Mouse (Mus musculus) adrenal gland (tissue): ENCODE results near the gene Ncoa7.

Experiments
- intact Hi-C: fragments of 180-260 bp; cut with DNase I; formaldehyde crosslinking; loops from one replicate; pipeline ENCODE4 v1.15.1; 2025
- long read RNA-seq, 2 experiments: library from polyadenylated mRNA; unstranded; transcript quantifications; one replicate each; pipeline ENCODE4 v2.0.0; 2020; ENCODE audit warnings: borderline replicate concordance in 1 of 2; ENCODE audit not compliant: insufficient replicate concordance in 1 of 2

Gene Ncoa7
- long read RNA-seq, experiment 1, partial matches to known transcripts = 2 of 4 reads
- long read RNA-seq, experiment 1, other reads (novel, unspliced or antisense) = 0 of 4 reads
- long read RNA-seq, experiment 2, partial matches to known transcripts = 6 of 16 reads
- long read RNA-seq, experiment 2, other reads (novel, unspliced or antisense) = 5 of 16 reads

GRCm38 (mm10) chr10:30802681-30803586 lies at the start of gene Ncoa7:
TSS of gene Ncoa7 (minus strand) at chr10:30803326.
- intact Hi-C loops = loop anchor here (5.0 kb wide), 1 partner anchor 81 kb away; no protein-coding TSS in a partner anchor

GRCm38 (mm10) chr10:30845101-30845825 lies 42.1 kb upstream of the Ncoa7 start:
- intact Hi-C loops = no loop called here

- intact Hi-C loops = no loop called here
Observed at GRCm38 (mm10) chr10:30844191-30845010, 41.3 kb upstream of the Ncoa7 start.

- intact Hi-C loops = no loop called here
Observed at GRCm38 (mm10) chr10:30843438-30844190, 40.5 kb upstream of the Ncoa7 start.

GRCm38 (mm10) chr10:30842643-30843437 lies 39.7 kb upstream of the Ncoa7 start, which contains the start of gene Hey2:
TSS of gene Hey2 (minus strand) at chr10:30842801.
- intact Hi-C loops = no loop called here

GRCm38 (mm10) chr10:30842228-30842627 lies 39.1 kb upstream of the Ncoa7 start:
- intact Hi-C loops = no loop called here

- intact Hi-C loops = no loop called here
Observed at GRCm38 (mm10) chr10:30840824-30841223, 37.7 kb upstream of the Ncoa7 start.

GRCm38 (mm10) chr10:30838188-30838587 lies 35.1 kb upstream of the Ncoa7 start:
- intact Hi-C loops = no loop called here

GRCm38 (mm10) chr10:30825049-30825448 lies 21.9 kb upstream of the Ncoa7 start:
- intact Hi-C loops = no loop called here

GRCm38 (mm10) chr10:30810967-30811293 lies 7.8 kb upstream of the Ncoa7 start:
- intact Hi-C loops = loop anchor here (5.0 kb wide), 2 partner anchors 149 to 194 kb away; no protein-coding TSS in a partner anchor

- intact Hi-C loops = loop anchor here (5.0 kb wide), 2 partner anchors 148 to 193 kb away; no protein-coding TSS in a partner anchor
Observed at GRCm38 (mm10) chr10:30810247-30810966, 7.3 kb upstream of the Ncoa7 start.

GRCm38 (mm10) chr10:30803587-30804253 lies 594 bp upstream of the Ncoa7 start:
- intact Hi-C loops = loop anchor here (5.0 kb wide), 1 partner anchor 81 kb away; no protein-coding TSS in a partner anchor

GRCm38 (mm10) chr10:30802033-30802432 lies 1.1 kb downstream of the Ncoa7 start:
- intact Hi-C loops = loop anchor here (5.0 kb wide), 1 partner anchor 80 kb away; no protein-coding TSS in a partner anchor

- intact Hi-C loops = loop anchor here (5.0 kb wide), 1 partner anchor 78 kb away; no protein-coding TSS in a partner anchor
Observed at GRCm38 (mm10) chr10:30799713-30800450, 3.2 kb downstream of the Ncoa7 start.

GRCm38 (mm10) chr10:30796469-30797261 lies 6.5 kb downstream of the Ncoa7 start:
- intact Hi-C loops = no loop called here

GRCm38 (mm10) chr10:30791016-30791415 lies 12.1 kb downstream of the Ncoa7 start:
- intact Hi-C loops = no loop called here
